22 mouse cellular contexts compared by ENCODE assay signal in genomic region chr10:38059050-38059449, GRCm38 (mm10).
"Had no signal": no experiment of that assay in that cellular context is flagged by ENCODE, and none has a peak within 500 bp of the region (broad histone marks: within the 10 kb centered on the region; RNA-seq: fewer than 3 reads in every experiment).

No protein-coding gene starts in this region.

- H3K27ac ChIP-seq: kidney, postnatal 0 days; limb, embryonic 12.5 days; limb, embryonic 15.5 days; liver, embryonic 12.5 days; liver, embryonic 15.5 days; lung, embryonic 15.5 days; neural tube, embryonic 12.5 days; neural tube, embryonic 15.5 days; stomach, embryonic 15.5 days had no signal

- DNase-seq: kidney, adult 2 months; kidney, postnatal 25 days; layer of hippocampus, adult 9-11 months; lung, postnatal 10 days; lung, postnatal 36 days; midbrain, embryonic 14.5 days; right cerebral cortex, adult 18-20 months; right cerebral cortex, postnatal 14 days; right cerebral cortex, postnatal 4 days; thymus, adult 18-20 months; thymus, postnatal 36 days had no signal

- H3K36me3 ChIP-seq: limb, embryonic 12.5 days; limb, embryonic 15.5 days; liver, embryonic 12.5 days; liver, embryonic 15.5 days; lung, embryonic 15.5 days; neural tube, embryonic 12.5 days; neural tube, embryonic 15.5 days; stomach, embryonic 15.5 days had no signal

- ATAC-seq: liver, embryonic 12.5 days had no signal

- H3K4me3 ChIP-seq: limb, embryonic 12.5 days; limb, embryonic 15.5 days; liver, embryonic 12.5 days; liver, embryonic 15.5 days; lung, embryonic 15.5 days; megakaryocyte, embryonic 14.5 days; neural tube, embryonic 12.5 days; neural tube, embryonic 15.5 days; stomach, embryonic 15.5 days had no signal

- H3K9ac ChIP-seq: limb, embryonic 12.5 days; limb, embryonic 15.5 days; liver, embryonic 12.5 days; liver, embryonic 15.5 days; lung, embryonic 15.5 days; neural tube, embryonic 12.5 days; neural tube, embryonic 15.5 days; stomach, embryonic 15.5 days had no signal

- H3K4me2 ChIP-seq: limb, embryonic 12.5 days; limb, embryonic 15.5 days; liver, embryonic 12.5 days; liver, embryonic 15.5 days; lung, embryonic 15.5 days; midbrain, embryonic 11.5 days; neural tube, embryonic 12.5 days; neural tube, embryonic 15.5 days; stomach, embryonic 15.5 days had no signal

- H3K4me1 ChIP-seq: limb, embryonic 12.5 days; limb, embryonic 15.5 days; liver, embryonic 12.5 days; liver, embryonic 15.5 days; lung, embryonic 15.5 days; megakaryocyte, embryonic 14.5 days; neural tube, embryonic 12.5 days; neural tube, embryonic 15.5 days; stomach, embryonic 15.5 days had no signal

- H3K9me3 ChIP-seq: limb, embryonic 15.5 days; lung, embryonic 15.5 days; stomach, embryonic 15.5 days had no signal

- H3K27me3 ChIP-seq: limb, embryonic 12.5 days; limb, embryonic 15.5 days; liver, embryonic 12.5 days; liver, embryonic 15.5 days; lung, embryonic 15.5 days; megakaryocyte, embryonic 14.5 days; neural tube, embryonic 12.5 days; neural tube, embryonic 15.5 days; stomach, embryonic 15.5 days had no signal
